Mouse (Mus musculus) brain, adult 2 months (tissue): Measurements from ENCODE around the gene Pigv.
"Not testable (repeated sequence)": the region's sequence is repeated elsewhere in the genome, so short reads cannot be mapped to it uniquely, and the experiment has no call there.

Source experiments
- DNase-seq: peaks from one replicate; pipeline ENCODE4 v3.0.0; 2011; ENCODE audit warnings: low read depth, low spot score

Gene Pigv

DNA sequence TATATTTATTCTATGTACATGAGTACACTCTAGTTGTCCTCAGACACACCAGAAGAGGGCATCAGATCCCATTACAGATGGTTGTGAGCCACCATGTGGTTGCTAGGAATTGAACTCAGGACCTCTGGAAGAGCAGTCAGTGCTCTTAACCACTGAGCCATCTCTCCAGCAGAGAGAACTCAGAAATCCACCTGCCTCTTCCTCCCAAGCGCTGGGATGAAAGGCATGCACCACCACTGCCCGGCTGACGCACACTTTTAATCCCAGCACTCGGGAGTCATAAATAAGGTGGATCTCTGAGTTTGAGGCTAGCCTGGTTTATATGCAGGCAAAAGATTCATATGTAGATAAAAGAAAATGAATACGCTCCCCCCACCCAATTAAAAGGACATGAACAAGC lies 23.0 kb downstream of the Pigv start:
- not testable (repeated sequence) for DNase-seq

DNA sequence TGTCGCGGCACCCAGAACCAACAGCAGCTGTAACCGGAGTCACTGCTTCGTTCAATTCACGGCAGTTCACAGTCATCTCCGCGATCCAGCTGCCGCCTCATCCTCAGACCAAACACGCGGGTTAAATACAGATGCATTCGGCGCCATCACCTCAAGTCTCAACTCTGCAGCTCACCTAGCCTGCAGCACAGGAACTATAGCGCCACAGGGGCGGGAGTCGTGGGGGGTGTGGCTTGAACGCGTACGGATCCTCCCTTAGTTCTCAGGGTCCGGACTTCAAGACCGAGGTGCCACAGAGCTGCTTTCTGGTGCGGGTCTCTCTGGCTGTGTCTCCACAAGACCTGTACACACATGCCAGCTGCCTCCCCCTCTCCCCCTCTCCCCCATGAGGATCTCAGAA lies 26.8 kb downstream of the Pigv start:
- no peak for DNase-seq

DNA sequence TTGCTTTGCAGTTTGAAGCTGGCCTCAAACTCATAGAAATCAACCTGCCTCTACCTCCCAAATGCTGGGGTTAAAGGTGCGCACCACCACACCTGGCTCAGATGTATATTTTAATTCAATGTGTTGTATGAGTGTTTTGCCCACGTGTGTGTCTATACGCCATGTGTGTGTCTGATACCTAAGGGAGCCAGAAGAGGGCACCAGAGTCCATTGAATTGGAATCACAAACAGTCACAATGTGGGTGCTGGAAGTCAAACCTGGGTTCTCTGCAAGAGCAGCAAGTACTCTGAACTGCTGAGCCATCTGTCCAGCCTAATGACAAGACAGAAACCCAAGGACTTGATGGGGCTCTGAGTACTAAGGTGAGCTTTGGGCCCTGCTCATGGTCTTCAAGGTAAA lies 27.3 kb downstream of the Pigv start:
- DNase-seq = no peak

DNA sequence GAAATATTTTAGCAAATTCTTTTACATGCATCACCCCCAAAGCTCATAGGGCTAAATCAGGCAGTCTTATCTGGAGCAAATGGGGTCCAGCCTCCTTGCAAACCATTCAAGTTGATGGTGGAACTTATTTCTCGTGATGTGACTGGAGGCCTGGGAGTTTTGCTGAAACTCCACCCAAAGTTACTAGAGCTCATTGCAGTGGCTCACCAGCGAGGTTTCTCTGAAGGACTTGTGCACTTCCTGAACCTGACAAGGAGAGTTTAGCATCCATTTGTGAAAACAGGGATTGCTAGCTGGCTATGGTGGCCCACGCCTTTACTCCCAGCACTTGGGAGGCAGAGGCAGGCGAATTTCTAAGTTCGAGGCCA lies 38.4 kb downstream of the Pigv start:
- no peak for DNase-seq

DNA sequence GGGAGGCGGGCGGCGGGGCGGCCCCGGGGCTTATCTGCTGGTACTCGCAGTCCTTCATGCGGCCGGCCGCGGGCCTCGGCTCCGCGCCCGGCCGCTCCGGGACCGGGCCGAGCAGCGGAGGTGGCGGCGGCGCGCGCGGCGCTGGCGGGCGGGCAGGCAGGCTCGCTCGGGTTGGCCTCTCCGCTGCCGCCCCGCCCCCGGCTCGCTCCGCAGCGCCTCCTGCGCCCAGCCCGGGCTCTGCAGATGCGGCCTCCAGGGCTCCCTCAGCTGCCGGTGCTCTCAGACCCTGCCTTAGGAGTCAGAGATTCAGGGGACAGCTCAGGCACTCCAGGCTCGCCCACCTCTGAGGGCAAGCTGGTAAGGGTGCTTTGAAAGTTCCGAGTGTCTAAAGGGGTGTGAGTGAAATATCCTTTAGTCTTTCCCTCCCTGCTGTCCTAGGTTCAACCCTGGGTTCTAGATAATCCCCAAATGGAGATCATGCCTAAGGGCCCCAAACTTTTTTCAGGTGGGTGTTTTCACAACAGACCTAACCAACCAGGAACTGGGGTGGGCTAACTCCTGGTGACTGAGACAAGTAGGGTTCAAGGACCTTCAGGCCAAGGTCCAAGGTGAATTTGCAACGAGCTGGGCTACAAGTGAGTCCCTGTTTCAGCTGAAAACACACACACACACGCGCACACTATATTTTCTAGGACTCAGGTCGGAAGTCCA lies 39.0 kb downstream of the Pigv start:
- DNase-seq = peak; percentile 90

DNA sequence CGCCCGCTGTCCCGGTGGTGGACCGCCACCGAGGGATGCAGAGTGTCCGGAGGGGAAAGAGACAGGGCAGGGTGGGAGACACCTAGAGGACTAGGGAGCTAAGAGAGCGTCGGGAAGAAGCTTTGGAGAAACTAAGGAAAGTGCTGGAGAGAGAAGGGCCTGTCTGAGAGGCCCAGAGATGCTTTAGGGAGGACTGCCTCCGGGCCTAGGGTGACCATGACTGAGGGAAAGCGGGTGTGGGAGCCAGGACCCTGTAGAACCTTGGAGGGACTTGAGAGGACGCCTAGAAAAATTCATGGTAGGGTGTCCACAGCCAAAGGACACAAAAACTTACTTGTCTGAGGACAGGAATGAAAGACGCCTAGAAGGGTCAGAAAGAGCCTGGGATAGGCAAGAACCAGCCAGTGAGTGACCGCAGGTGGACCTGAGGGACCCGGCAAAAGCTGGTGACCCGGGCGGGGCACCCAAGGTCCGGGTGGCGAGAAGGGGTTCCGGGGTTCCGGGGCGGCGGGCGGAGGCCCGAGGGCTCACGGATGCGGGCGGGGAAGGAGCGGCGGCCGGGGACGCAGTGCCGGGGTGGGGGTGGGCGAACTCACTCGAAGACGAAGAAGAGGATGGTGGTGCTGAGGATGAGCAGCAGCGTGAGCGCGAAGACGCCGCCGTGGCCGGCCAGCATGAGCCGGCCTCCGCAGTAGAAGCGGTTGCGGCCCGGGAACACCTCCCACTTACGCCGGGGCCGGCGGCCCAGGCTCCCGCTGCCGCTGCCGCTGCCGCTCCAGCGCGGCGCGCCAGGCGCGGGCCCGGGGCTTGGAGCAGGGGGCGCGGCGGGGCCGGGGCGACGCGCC lies 39.7 kb downstream of the Pigv start:
- DNase-seq = peak; percentile 59

DNA sequence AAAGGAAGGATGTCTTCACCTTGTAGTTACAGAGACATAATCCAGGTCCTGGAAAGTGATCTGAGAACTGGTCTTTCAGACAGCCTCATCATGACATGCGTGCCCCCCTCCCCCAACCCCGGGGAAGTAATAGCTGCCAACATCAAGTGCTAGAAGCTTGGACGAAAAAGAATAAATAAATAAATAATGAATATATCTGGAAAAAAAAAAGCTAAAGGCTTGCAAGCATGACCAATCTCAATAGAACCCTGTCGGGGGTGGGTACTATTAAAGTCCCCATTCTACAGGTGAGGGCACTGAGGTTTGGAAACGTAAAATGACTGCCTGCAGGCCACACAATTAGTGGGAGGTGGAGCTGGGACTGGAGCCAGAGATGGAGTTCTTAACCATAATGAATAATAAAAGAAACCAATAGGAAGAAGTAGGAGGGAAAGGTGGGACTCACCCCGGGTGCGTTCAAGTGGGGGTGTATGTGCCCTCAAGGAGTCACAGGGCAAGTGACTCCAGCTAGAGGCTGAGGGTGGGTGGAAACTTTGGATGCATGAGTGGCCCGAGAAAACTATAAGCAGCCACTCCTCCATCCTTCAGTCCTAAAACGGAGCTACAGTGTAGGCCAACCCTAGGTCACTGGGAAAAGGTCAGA lies 40.6 kb downstream of the Pigv start:
- no peak for DNase-seq

DNA sequence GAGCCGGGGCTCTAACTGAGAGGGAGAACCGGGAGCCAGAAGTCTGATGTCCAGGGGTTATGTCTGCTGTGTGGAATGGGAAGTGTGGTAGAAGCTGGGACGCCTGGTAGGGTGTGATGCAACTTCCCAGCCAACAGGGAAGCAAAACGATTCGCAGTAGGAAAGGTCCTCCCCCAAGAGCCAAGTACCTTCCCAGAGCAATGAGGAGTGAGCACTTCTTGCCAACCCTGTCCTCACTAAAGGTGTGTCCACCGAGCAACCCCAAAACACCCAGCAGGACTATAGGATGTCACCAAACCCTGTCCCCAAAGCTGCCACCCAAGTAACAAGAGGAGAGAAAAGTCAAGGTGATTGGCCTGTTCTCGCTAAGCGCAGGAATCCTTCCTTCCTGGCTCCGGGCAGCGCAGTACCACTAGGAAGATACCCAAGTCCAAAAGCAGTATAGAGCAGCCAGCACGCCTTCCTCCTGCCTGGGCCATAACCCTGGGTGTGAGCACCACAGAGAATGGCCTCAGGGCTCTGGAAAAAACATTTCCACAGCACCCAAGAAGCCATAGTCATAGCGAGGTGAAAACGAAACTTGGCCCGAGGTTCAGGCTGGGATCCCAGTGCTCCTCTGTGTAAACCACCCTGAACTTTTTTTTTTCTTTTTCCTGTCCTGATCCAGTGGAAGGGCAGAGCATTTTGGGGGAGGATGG lies 41.2 kb downstream of the Pigv start:
- DNase-seq = no peak

DNA sequence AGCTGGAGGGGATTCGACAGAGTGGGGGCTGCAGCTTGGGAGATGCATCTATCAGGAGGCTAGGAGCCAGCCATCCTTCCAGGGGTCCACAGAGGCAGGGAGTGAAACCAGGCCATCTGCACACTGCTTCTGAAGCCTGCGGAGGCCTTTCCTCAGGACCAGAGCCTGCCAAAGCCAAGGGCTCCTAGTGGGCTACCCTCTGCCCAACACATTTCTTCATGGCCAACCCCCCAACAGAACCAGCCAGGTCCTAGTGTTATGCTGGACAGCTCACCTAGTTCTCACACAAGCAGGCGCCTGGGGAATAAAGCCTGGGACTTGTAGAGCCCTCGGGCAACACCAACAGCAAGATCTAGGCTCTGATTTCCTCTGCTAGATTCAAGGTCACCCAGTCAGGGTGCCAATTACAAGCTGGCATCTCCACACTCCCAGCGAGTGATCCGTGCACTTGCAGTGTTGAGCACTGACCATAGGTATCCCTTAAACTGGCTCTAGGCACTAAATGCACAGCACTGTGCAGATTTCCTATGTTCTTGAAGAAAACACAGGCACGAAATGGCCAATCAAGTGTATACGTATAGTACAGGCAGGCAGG lies 42.0 kb downstream of the Pigv start:
- DNase-seq = peak; percentile 83

DNA sequence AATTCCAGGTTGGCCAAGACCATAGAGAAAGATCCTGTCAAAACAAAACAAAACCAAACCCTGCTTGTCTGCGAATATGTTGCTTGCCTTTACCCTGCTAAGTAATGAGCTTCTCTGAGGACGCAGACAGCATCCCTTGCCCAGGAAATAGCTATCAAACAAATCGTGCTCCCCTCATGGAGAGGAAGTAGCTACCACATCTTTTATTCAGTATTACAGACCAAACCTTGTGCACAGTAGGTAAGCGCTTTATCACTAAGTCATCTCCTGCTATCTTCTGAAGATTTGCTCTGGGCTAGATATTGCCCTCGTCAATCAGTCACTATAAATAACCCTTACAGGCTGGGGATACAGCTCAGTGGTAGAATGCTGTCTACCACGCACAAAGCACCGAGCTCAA lies 43.3 kb downstream of the Pigv start:
- DNase-seq = no peak

DNA sequence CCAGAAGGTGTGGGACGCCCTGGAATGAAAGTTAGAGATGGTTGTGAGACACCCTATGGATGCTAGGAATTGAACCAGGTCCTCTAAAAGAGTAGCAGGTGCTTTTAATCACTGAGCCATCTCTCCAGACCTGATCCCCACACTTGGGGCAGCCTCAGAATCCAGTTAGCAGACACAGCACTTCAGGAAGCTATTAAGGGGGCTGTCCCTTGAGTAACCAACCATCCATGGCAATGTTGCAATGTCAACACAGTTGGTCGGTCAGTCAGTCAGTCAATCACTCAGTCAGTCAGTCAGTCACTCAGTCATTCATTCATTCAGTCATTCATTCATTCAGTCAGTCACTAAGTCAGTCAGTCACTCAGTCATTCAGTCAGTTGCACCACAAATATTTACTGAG lies 43.9 kb downstream of the Pigv start:
- DNase-seq = no peak

DNA sequence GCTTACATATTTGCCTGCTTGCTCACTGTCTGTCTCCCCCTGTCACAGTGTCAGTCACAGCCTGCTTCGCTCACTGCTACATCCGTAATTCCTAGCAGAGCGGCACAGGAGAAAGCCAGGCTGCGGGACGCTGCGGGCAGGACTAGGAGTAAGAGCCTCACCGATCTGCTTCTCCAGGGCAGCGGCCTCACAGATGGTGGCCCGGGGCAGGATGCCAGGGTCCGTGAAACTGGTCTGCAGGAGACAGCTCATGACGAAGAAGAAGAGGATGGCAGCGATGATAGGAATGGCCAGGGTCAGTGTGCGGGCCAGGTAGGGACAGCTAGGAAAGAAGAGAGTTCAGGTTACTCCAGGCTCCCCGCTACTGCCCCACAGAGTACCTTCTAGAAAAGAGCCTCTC lies 45.4 kb downstream of the Pigv start:
- peak; percentile 85 for DNase-seq

DNA sequence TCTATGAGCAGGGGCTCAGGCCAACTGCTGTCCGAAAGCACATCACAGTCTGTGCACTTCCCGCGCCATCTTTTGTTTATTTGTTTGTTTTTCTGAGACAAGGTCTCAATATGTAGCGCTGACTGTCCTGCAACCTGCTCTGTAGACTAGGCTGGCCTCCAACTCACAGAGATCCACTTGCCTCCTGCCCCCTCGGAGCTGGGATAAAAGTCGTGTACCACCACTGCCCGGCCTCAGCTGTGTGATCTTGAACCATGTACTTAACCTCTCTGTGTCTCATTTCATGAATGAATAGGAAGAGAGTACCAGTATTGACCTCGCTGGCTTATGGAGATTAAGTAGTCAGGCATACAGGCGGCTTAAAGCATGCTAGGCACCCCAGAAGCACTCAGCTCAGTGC lies 45.8 kb downstream of the Pigv start:
- no peak for DNase-seq

DNA sequence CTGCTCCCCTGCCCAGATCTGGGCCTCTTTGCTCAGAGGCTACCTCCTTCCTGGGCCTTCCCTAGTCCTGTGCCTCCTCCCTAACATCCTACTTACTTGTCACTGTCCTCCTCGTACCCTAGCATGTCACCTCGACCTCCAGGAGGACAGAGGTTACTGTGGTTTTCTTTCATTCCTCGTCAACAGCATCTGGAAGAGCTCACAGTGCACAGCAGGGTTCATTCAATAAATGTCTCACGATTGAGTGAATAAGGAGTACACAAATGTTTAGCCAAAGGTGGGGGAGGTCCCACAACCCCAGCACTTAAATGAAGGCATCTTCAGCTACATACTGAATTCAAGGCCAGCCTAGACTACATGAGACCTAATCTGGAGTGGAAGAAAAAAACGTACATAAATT lies 46.2 kb downstream of the Pigv start:
- no peak for DNase-seq

DNA sequence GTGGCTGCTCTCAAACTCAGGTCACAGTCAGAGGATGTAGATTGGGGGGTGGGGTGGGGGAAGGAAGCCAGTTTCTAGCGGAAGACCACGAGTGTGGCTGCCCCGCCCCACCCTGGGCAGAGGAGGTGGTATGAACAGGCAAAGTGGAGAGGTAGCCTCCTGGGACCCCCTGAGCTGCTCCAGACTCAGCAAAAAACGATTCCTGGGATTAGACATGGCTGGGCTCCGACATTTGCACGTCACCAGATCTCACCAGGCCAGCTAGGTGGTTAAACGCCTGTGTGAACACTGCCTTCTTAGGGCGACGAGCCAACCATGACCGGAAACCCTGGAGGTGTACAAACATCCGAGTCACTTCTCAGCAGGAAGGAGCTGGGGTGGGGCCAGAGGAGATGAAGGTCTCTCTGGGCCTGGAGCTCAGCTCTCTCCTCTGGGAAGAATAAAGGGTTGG lies 46.8 kb downstream of the Pigv start:
- DNase-seq = peak; percentile 20

DNA sequence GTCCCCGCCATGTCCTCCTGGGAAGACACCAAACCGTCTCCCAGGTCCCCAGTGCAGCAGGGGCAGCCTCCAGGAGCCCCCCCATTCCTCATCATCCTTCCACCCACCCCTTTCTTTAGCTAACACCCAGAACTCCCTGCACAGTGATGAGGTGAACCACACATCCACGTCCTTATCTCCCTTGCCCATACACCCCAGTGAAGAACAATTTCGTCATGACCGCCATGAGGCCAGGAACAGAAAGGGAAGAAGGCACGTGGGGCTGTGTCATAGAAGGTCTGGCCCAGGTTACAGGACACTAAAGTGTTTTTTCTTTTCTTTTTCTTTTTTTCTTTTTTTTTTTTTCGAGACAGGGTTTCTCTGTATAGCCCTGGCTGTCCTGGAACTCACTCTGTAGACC lies 47.6 kb downstream of the Pigv start:
- no peak for DNase-seq

DNA sequence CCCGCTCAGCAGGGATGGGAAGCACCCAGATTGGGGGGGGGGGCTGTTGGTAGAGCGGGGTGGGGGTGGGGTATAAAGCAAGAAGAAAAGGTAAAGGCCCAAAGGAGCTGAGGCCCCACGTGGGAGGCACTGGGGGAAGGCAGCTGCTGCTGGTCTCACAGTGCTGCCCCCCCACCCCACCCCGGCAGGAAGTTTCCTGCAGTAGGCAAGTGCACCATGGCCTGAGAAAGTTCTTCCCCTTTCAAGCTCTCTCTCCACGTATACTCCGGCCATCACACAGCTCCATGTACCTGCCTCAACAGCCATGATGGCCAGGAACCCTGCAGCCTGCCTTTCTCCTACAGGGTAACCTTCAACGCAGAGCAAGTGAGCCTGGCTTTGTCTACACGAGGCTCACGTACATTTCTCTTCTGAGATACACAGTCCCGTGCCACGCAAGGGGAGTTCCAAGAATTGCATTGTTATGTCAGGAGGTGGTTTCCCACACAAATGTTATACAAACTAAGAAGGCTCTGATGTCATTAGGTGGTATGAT lies 50.2 kb downstream of the Pigv start:
- DNase-seq = no peak

DNA sequence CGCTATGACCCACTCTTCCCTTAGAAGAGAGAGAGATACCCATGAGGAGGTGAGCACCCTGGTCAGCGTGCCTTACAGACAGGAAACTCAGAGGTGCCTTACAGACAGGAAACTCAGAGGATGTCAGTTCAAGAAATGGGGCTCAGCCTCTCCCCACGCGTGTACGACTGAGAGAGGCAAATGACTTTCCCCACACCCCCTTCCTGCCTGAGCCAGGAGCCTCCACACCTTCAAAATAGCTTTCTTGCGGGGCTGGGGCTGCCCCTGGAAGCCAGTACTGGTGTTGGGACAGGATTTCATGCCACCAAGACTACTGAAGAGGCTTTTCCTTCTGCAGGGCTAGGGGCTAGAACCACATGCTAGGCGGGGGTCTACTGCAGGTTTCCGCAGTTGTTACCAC lies 51.8 kb downstream of the Pigv start:
- DNase-seq = no peak

DNA sequence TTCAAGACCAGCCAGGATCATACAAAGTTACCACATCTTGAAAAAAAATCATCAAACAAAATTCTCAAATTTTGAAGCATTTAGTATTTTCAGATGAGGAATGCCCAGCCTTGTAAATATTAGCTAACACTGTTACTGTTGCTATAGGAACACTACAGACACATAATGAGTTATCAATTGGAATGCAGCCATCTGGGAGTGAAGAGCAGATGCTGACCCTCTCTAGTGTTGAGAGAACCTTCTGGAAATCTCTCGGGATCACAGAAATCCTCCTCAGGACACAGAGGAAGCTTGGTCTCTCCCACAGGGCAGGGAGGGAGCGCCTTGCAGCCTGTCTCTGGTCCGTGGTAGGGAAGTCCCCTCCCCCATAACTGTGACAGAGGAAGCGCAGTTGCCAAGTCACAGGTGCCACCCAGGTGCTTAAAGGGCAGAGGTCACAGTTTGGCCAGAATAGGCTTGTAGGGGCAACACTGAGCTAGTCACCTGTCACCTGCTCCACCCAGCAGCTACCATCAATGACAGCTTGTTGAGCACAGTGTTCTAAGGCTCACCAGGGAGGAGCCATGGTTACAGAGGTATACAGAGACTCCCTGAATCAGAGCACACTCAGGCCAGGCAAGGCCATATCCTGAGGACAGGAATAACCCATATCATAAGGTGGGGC lies 52.8 kb downstream of the Pigv start:
- no peak for DNase-seq

DNA sequence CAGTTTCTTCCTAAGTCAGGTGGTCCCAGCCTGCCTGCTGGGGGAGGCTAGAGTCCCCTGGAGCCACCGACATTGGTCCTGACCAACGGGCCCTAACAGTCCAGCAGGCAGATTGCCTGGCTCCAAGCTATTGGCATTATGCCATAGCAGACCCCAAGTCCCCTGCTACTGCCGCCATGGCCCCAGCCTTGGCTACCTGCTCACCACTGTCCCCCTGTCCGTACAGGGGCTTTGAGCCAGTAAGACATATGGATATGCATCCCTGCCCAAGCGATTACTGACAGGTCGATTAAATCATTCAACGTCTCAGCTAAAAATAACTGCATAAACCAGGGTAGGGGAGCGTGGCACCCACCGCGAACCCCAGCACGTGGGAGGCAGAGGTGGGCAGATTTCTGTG lies 54.5 kb downstream of the Pigv start:
- no peak for DNase-seq

DNA sequence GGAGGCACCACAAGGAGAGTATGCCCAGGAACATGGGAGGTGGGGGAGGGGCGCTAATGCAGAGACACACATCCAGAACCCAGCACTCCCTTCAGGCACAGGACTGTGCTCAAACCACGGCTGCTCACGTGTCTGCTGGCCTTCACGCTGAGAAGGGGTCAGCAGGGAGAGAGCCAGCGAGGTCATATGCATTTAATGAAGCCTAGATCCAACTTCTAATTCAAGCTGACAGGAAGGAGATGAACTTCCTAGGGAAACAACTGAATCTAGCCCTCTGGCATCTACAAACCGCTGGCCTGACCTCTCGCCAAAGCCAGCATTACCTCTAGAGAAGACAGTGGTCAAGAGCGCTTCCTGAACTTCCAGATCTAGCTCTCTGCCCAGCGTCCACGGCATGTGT lies 57.0 kb downstream of the Pigv start:
- DNase-seq = no peak
